Mouse (Mus musculus): ENCODE data around the gene Pkig.

GRCm38 (mm10) chr2:163640493-163640892 is 17.7 kb upstream of the Pkig start:
- no peak for TF ChIP-seq CTCF (IDR thresholded peaks at IDR 0.05; ENCODE audit: borderline replicate concordance, insufficient read depth, low read depth, low read length)
- TF ChIP-seq POLR2A (IDR thresholded peaks at IDR 0.05; ENCODE audit: borderline replicate concordance, insufficient read depth, low read length): no peak

All from cerebellum, adult 2 months (tissue).